Mouse (Mus musculus): Measurements from ENCODE around the gene Sergef. TPM values are rescaled to one million over a fixed set of nuclear protein-coding genes. Genes with fewer than 3 reads are reported as not detected.

The Sergef gene
- polyA plus RNA-seq, 1 experiment from 2014 or later, result 13.2 TPM

- Histone ChIP-seq H3K4me1 (ENCODE audit: control insufficient read depth, insufficient read depth, low read length) (no peaks in the 10 kb centered on the region), H3K27me3 (ENCODE audit: control insufficient read depth, insufficient read depth, low read length) (no peaks in the 10 kb centered on the region), H3K4me2 (ENCODE audit: low read depth, severe bottlenecking) (no peak overlapping the region), H3K27ac (replicated peaks; ENCODE audit: low read depth, low read length) (no peak overlapping the region), H3K9me3 (ENCODE audit: control insufficient read depth, low read length) (no peaks in the 10 kb centered on the region), H3K4me3 (ENCODE audit: low read depth, low read length) (no peak overlapping the region), H3K36me3 (ENCODE audit: control insufficient read depth, insufficient read depth, low read length) (no peaks in the 10 kb centered on the region), H3K9ac (ENCODE audit: low read length) (no peak overlapping the region)
- no peak for DNase-seq (ENCODE audit: low spot score)
- no peak for ATAC-seq (ENCODE audit: insufficient number of reproducible peaks, low FRiP score, low TSS enrichment, low read depth)
- 92% methylated on average over 6 of the region's 6 CpGs for WGBS
Measured at GRCm38 (mm10) chr7:46559643-46560042, 80.0 kb downstream of the Sergef start.

- ATAC-seq (ENCODE audit: insufficient number of reproducible peaks, low FRiP score, low TSS enrichment, low read depth) (no peak), DNase-seq (ENCODE audit: low spot score) (no peak)
- Histone ChIP-seq H3K4me1 (ENCODE audit: control insufficient read depth, insufficient read depth, low read length) (no peaks in the 10 kb centered on the region), H3K4me2 (ENCODE audit: low read depth, severe bottlenecking) (no peak overlapping the region), H3K36me3 (ENCODE audit: control insufficient read depth, insufficient read depth, low read length) (no peaks in the 10 kb centered on the region), H3K4me3 (ENCODE audit: low read depth, low read length) (no peak overlapping the region), H3K27me3 (ENCODE audit: control insufficient read depth, insufficient read depth, low read length) (no peaks in the 10 kb centered on the region), H3K27ac (replicated peaks; ENCODE audit: low read depth, low read length) (no peak overlapping the region), H3K9ac (ENCODE audit: low read length) (no peak overlapping the region), H3K9me3 (ENCODE audit: control insufficient read depth, low read length) (no peaks in the 10 kb centered on the region)
- 86% methylated on average over 5 of the region's 5 CpGs for WGBS
Measured at GRCm38 (mm10) chr7:46559006-46559405, 80.6 kb downstream of the Sergef start.

DNA sequence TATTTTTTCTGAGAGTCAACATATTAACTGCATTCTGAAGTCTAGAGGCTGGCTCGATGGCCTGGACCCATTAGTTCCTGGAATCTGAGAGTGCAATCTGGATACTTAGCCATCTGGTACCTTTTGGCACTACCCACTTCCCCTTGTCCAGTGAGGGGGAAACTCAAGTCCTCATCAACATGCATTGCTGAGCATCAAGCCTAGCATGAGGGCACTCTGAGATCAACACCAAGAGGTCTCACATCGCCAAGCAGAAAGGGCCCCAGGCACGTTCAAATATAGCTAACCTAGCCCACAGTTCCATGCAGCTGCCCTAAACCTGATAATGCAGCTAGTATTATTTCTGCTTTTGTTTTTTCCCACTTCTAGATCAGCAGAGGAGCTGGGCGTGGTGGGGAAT is 81.6 kb downstream of the Sergef start:
- no peak overlapping the region for H3K9ac ChIP-seq (ENCODE audit: low read length)
- no peaks in the 10 kb centered on the region for H3K27me3 ChIP-seq (ENCODE audit: control insufficient read depth, insufficient read depth, low read length)
- ATAC-seq (ENCODE audit: insufficient number of reproducible peaks, low FRiP score, low TSS enrichment, low read depth) (no peak), DNase-seq (ENCODE audit: low spot score) (no peak)
- no peaks in the 10 kb centered on the region for H3K4me1 ChIP-seq (ENCODE audit: control insufficient read depth, insufficient read depth, low read length)
- H3K4me2 ChIP-seq (ENCODE audit: low read depth, severe bottlenecking), result no peak overlapping the region
- no peak overlapping the region for H3K4me3 ChIP-seq (ENCODE audit: low read depth, low read length)
- H3K27ac ChIP-seq (replicated peaks; ENCODE audit: low read depth, low read length), result no peak overlapping the region
- H3K36me3 ChIP-seq (ENCODE audit: control insufficient read depth, insufficient read depth, low read length), result no peaks in the 10 kb centered on the region
- 93% methylated on average over 4 of the region's 4 CpGs for WGBS
- H3K9me3 ChIP-seq (ENCODE audit: control insufficient read depth, low read length), result no peaks in the 10 kb centered on the region

DNA sequence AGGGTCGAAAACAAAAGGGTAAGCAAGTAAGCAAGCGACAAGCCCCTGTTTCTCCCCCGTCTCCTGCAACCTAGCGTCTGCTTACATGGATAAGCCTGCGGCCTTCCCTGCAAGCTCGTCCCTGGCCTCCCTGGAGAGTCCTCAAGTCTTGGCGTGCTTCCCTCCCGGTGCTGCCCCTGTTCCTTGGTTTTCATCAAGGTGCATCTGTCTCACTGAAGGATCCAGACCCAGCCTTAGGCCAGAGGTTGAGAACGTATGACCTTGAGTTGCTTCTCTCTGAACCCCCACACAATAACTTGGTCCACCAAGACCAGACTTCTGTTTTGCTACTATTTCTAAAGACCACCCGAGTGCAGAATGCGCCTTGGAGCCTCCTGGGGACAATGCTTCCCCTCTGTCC is 82.2 kb downstream of the Sergef start:
- DNase-seq (ENCODE audit: low spot score) (no peak), ATAC-seq (ENCODE audit: insufficient number of reproducible peaks, low FRiP score, low TSS enrichment, low read depth) (no peak)
- Histone ChIP-seq H3K4me1 (ENCODE audit: control insufficient read depth, insufficient read depth, low read length) (no peaks in the 10 kb centered on the region), H3K36me3 (ENCODE audit: control insufficient read depth, insufficient read depth, low read length) (no peaks in the 10 kb centered on the region), H3K9ac (ENCODE audit: low read length) (no peak overlapping the region), H3K27ac (replicated peaks; ENCODE audit: low read depth, low read length) (no peak overlapping the region), H3K27me3 (ENCODE audit: control insufficient read depth, insufficient read depth, low read length) (no peaks in the 10 kb centered on the region), H3K9me3 (ENCODE audit: control insufficient read depth, low read length) (no peaks in the 10 kb centered on the region), H3K4me3 (ENCODE audit: low read depth, low read length) (no peak overlapping the region), H3K4me2 (ENCODE audit: low read depth, severe bottlenecking) (no peak overlapping the region)
- 88% methylated on average over 11 of the region's 11 CpGs for WGBS

DNA sequence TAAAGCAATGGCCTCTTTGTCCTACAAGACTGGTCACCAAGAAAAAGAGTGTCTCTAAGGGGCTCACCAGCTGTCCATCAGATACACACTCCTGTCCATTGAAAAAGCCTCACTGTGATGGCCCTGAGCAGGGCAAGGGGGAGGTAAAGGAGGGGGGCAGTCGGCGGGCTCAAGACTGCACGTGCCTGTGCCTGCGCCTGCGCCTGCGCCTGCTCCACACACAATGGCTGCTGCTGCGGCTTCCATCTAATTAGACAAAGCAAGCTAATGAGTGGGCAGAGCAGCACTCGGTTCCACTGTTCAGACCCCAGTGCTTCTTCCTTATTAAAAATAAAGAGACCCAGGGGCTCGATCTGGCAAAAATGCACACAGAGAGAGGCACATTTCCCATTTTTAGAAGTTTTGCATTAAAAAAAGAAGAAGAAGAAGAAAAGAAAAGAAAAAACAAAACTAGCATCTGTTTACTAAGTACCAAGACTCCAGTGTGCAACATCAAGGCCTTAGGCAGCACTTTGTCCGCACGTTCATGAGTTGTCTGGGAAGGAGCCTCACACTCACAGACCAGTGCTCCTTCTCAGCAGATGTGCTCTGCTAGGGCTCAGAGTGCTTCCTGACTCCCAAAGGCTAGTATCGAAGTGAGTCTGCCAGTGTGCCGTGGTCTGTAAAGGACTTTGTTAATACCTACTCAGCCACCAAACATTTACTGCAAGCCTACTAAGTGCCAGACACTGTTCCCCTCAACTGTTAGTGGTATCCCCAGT is 83.1 kb downstream of the Sergef start:
- no peak for DNase-seq (ENCODE audit: low spot score)
- H3K9me3 ChIP-seq (ENCODE audit: control insufficient read depth, low read length), result no peaks in the 10 kb centered on the region

GRCm38 (mm10) chr7:46555731-46556130 is 83.9 kb downstream of the Sergef start:
- Histone ChIP-seq H3K4me3 (ENCODE audit: low read depth, low read length) (no peak overlapping the region), H3K27me3 (ENCODE audit: control insufficient read depth, insufficient read depth, low read length) (no peaks in the 10 kb centered on the region), H3K27ac (replicated peaks; ENCODE audit: low read depth, low read length) (no peak overlapping the region), H3K36me3 (ENCODE audit: control insufficient read depth, insufficient read depth, low read length) (no peaks in the 10 kb centered on the region), H3K9ac (ENCODE audit: low read length) (no peak overlapping the region), H3K4me1 (ENCODE audit: control insufficient read depth, insufficient read depth, low read length) (no peaks in the 10 kb centered on the region), H3K9me3 (ENCODE audit: control insufficient read depth, low read length) (no peaks in the 10 kb centered on the region), H3K4me2 (ENCODE audit: low read depth, severe bottlenecking) (no peak overlapping the region)
- 90% methylated on average over 7 of the region's 7 CpGs for WGBS
- no peak for ATAC-seq (ENCODE audit: insufficient number of reproducible peaks, low FRiP score, low TSS enrichment, low read depth)
- DNase-seq (ENCODE audit: low spot score), result no peak

More for the DNA sequence above, 83.1 kb downstream of the Sergef start:
- no peak overlapping the region for H3K9ac ChIP-seq (ENCODE audit: low read length)
- H3K27me3 ChIP-seq (ENCODE audit: control insufficient read depth, insufficient read depth, low read length), result no peaks in the 10 kb centered on the region
- no peaks in the 10 kb centered on the region for H3K4me1 ChIP-seq (ENCODE audit: control insufficient read depth, insufficient read depth, low read length)
- H3K27ac ChIP-seq (replicated peaks; ENCODE audit: low read depth, low read length), result no peak overlapping the region
- no peak for ATAC-seq (ENCODE audit: insufficient number of reproducible peaks, low FRiP score, low TSS enrichment, low read depth)
- H3K4me3 ChIP-seq (ENCODE audit: low read depth, low read length), result no peak overlapping the region
- H3K4me2 ChIP-seq (ENCODE audit: low read depth, severe bottlenecking), result no peak overlapping the region
- H3K36me3 ChIP-seq (ENCODE audit: control insufficient read depth, insufficient read depth, low read length), result no peaks in the 10 kb centered on the region
- 70% methylated on average over 13 of the region's 13 CpGs for WGBS

GRCm38 (mm10) chr7:46554855-46555254 is 84.8 kb downstream of the Sergef start:
- Histone ChIP-seq H3K27me3 (ENCODE audit: control insufficient read depth, insufficient read depth, low read length) (no peaks in the 10 kb centered on the region), H3K4me2 (ENCODE audit: low read depth, severe bottlenecking) (no peak overlapping the region), H3K4me1 (ENCODE audit: control insufficient read depth, insufficient read depth, low read length) (no peaks in the 10 kb centered on the region), H3K36me3 (ENCODE audit: control insufficient read depth, insufficient read depth, low read length) (no peaks in the 10 kb centered on the region), H3K9ac (ENCODE audit: low read length) (no peak overlapping the region), H3K9me3 (ENCODE audit: control insufficient read depth, low read length) (no peaks in the 10 kb centered on the region), H3K27ac (replicated peaks; ENCODE audit: low read depth, low read length) (no peak overlapping the region), H3K4me3 (ENCODE audit: low read depth, low read length) (no peak overlapping the region)
- DNase-seq (ENCODE audit: low spot score), result no peak
- 90% methylated on average over 9 of the region's 9 CpGs for WGBS
- no peak for ATAC-seq (ENCODE audit: insufficient number of reproducible peaks, low FRiP score, low TSS enrichment, low read depth)

- H3K9me3 ChIP-seq (ENCODE audit: control insufficient read depth, low read length), result no peaks in the 10 kb centered on the region
- DNase-seq (ENCODE audit: low spot score), result no peak
Measured at GRCm38 (mm10) chr7:46554003-46554402, 85.6 kb downstream of the Sergef start.

More at GRCm38 (mm10) chr7:46554003-46554402, 85.6 kb downstream of the Sergef start:
- Histone ChIP-seq H3K9ac (ENCODE audit: low read length) (no peak overlapping the region), H3K4me3 (ENCODE audit: low read depth, low read length) (no peak overlapping the region), H3K4me2 (ENCODE audit: low read depth, severe bottlenecking) (no peak overlapping the region), H3K27me3 (ENCODE audit: control insufficient read depth, insufficient read depth, low read length) (no peaks in the 10 kb centered on the region), H3K27ac (replicated peaks; ENCODE audit: low read depth, low read length) (no peak overlapping the region), H3K36me3 (ENCODE audit: control insufficient read depth, insufficient read depth, low read length) (no peaks in the 10 kb centered on the region), H3K4me1 (ENCODE audit: control insufficient read depth, insufficient read depth, low read length) (no peaks in the 10 kb centered on the region)
- no peak for ATAC-seq (ENCODE audit: insufficient number of reproducible peaks, low FRiP score, low TSS enrichment, low read depth)
- WGBS, result 70% methylated on average over 7 of the region's 7 CpGs

Measured in limb, embryonic 11.5 days (tissue).